Mouse (Mus musculus): ENCODE results near the gene Nudt15.

DNA sequence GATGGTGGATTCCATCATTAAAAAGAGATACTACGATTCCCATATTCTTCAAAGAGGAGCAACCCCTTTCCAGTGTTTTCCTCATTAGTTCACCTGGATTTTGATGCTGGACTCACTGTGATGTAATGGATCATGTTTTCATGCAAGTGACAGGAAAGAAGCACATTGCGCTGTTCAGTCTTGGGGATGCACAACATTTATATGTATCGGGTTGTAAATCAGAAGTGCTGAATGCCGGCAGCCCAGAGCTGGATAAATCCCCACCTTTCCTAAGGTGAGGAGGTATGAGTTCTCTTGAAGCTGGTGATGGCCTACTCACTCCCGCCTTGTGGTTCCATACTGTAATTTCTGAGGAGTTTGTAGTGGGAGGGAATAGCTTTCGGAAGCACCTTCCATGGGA, 54.7 kb downstream of the Nudt15 start:
- TF ChIP-seq EP300 (IDR thresholded peaks at IDR 0.05; ENCODE audit: low read depth) = no peak
- no peak for TF ChIP-seq CTCF (IDR thresholded peaks at IDR 0.05; ENCODE audit: low read depth)

Data from liver, embryonic 14.5 days (tissue).